Comparison of ENCODE assay signal across 8 mouse cellular contexts in the genomic region with DNA sequence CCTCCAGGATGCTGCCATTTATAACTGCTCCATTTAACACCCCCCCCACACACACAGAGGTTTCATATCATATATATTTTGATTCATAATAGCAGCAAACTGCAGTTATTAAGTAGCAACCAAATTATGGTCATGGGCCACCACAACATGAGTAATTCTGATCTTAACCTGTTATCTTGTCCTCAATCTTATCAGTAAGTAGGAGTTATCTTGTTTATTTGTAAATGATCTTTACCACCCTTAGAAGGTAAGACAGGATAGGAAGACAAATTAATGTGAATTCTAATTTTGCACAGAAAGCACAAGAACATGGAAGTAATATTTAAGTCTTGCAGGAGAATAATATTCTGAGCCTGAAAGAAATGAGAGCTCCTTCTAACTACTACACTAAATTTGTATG. TPM values are rescaled to one million over a fixed set of nuclear protein-coding genes. Genes with fewer than 3 reads are reported as not detected.
A peak's percentile ranks its signal among the peaks of the same experiment; 100 is the strongest.
DNase-seq lines count a peak whose midpoint lies in the region; ATAC-seq and TF ChIP-seq lines count a peak whose summit lies in the region.
"Had no signal": no experiment of that assay in that cellular context is flagged by ENCODE, and none has a peak within 500 bp of the region (broad histone marks: within the 10 kb centered on the region; RNA-seq: fewer than 3 reads in every experiment).

No protein-coding gene starts in this region.

- no peaks in the 10 kb centered on the region for H3K9me3 ChIP-seq in lung, postnatal 0 days (ENCODE audit: low read length)
- no peaks in the 10 kb centered on the region for H3K9me3 ChIP-seq in forebrain, postnatal 0 days (ENCODE audit: low read length)
- no peaks in the 10 kb centered on the region for H3K9me3 ChIP-seq in liver, embryonic 14.5 days (ENCODE audit: control insufficient read depth, low read length)
- no peaks in the 10 kb centered on the region for H3K9me3 ChIP-seq in stomach, postnatal 0 days (ENCODE audit: control insufficient read depth, low read length)

- no peak overlapping the region; the same call in 1 of the 2 replicates for H3K4me2 ChIP-seq in lung, postnatal 0 days (replicated peaks; ENCODE audit: low read depth, low read length)
- H3K4me2 ChIP-seq in forebrain, postnatal 0 days (ENCODE audit: low read depth), result peak overlapping the region; percentile 89; the same call in 1 of the 2 replicates
- H3K4me2 ChIP-seq in liver, embryonic 14.5 days (ENCODE audit: low read depth), result peak overlapping the region; percentile 71
- H3K4me2 ChIP-seq in stomach, postnatal 0 days (replicated peaks; ENCODE audit: low read depth), result peak overlapping the region; percentile 82

- H3K4me3 ChIP-seq in lung, postnatal 0 days (ENCODE audit: low read depth, low read length), result peak overlapping the region; percentile 94; the same call in 1 of the 2 replicates
- H3K4me3 ChIP-seq in forebrain, postnatal 0 days (ENCODE audit: low read depth, low read length), result peak overlapping the region; percentile 96; the same call in 1 of the 2 replicates
- peak overlapping the region; percentile 74 to 78; a peak in 3 of 4 replicates for H3K4me3 ChIP-seq in liver, embryonic 14.5 days (ENCODE audit: insufficient read depth in 1 of 2, low read depth in 2 of 2, low read length in 2 of 2)
- peak overlapping the region; percentile 89; the same call in 1 of the 2 replicates for H3K4me3 ChIP-seq in stomach, postnatal 0 days (ENCODE audit: low read depth, low read length)

- no peaks in the 10 kb centered on the region for H3K27me3 ChIP-seq in lung, postnatal 0 days (replicated peaks; ENCODE audit: insufficient read depth, low read length)
- no peaks in the 10 kb centered on the region for H3K27me3 ChIP-seq in forebrain, postnatal 0 days (ENCODE audit: insufficient read depth, low read length)
- H3K27me3 ChIP-seq in liver, embryonic 14.5 days (ENCODE audit: control insufficient read depth, insufficient read depth, low read length), result no peaks in the 10 kb centered on the region
- H3K27me3 ChIP-seq in stomach, postnatal 0 days (ENCODE audit: control insufficient read depth, insufficient read depth, low read length), result no peaks in the 10 kb centered on the region

- ATAC-seq in lung, postnatal 0 days, result no peak
- ATAC-seq in forebrain, postnatal 0 days, result no peak
- no peak for ATAC-seq in liver, embryonic 14.5 days (ENCODE audit: insufficient read depth)
- no peak for ATAC-seq in stomach, postnatal 0 days (ENCODE audit: low FRiP score, low TSS enrichment)

- DNase-seq in lung, postnatal 0 days (ENCODE audit: low spot score), result no peak
- no peak for DNase-seq in lung, postnatal 4 days
- DNase-seq in forebrain, postnatal 0 days, result no peak
- no peak for DNase-seq in liver, embryonic 14.5 days (ENCODE audit: low read depth in 3 of 3, low spot score in 3 of 3)
- no peak for DNase-seq in stomach, postnatal 0 days (ENCODE audit: low spot score)
- no peak for DNase-seq in right cerebral cortex, adult 18-20 months
- no peak for DNase-seq in cerebellum, postnatal 36 days

- peaks cover 11% of the 10 kb centered on the region; the same call in 1 of the 2 replicates for H3K4me1 ChIP-seq in lung, postnatal 0 days (ENCODE audit: insufficient read depth, low read depth, low read length)
- peaks cover 8% of the 10 kb centered on the region; the same call in 1 of the 2 replicates for H3K4me1 ChIP-seq in forebrain, postnatal 0 days (ENCODE audit: insufficient read depth)
- H3K4me1 ChIP-seq in liver, embryonic 14.5 days (replicated peaks; ENCODE audit: control insufficient read depth in 2 of 2, insufficient read depth in 2 of 2, low read length in 1 of 2), result peaks cover 2 to 7% of the 10 kb centered on the region in 2 experiments; a peak in 2 of 4 replicates
- H3K4me1 ChIP-seq in stomach, postnatal 0 days (replicated peaks; ENCODE audit: control insufficient read depth, insufficient read depth), result peaks cover 4% of the 10 kb centered on the region; the same call in 1 of the 2 replicates

- TF ChIP-seq EP300 in lung, postnatal 0 days (IDR thresholded peaks at IDR 0.05), result no peak
- no peak for TF ChIP-seq EP300 in liver, embryonic 14.5 days (IDR thresholded peaks at IDR 0.05; ENCODE audit: low read depth)
- no peak for TF ChIP-seq EP300 in stomach, postnatal 0 days (optimal IDR thresholded peaks at IDR 0.05)

- H3K9ac ChIP-seq in lung, postnatal 0 days (replicated peaks; ENCODE audit: low read depth), result no peak overlapping the region
- H3K9ac ChIP-seq in forebrain, postnatal 0 days, result no peak overlapping the region
- H3K9ac ChIP-seq in liver, embryonic 14.5 days (replicated peaks), result peak overlapping the region; percentile 76
- H3K9ac ChIP-seq in stomach, postnatal 0 days (ENCODE audit: low read length), result no peak overlapping the region

- no peak overlapping the region for H3K27ac ChIP-seq in lung, postnatal 0 days (ENCODE audit: low read length)
- H3K27ac ChIP-seq in forebrain, postnatal 0 days (ENCODE audit: low read depth, low read length), result no peak overlapping the region
- no peak overlapping the region for H3K27ac ChIP-seq in liver, embryonic 14.5 days
- H3K27ac ChIP-seq in stomach, postnatal 0 days (replicated peaks), result no peak overlapping the region

- peaks cover 9% of the 10 kb centered on the region; the same call in 1 of the 2 replicates for H3K36me3 ChIP-seq in lung, postnatal 0 days (ENCODE audit: insufficient read depth, low read length)
- H3K36me3 ChIP-seq in forebrain, postnatal 0 days (ENCODE audit: insufficient read depth), result peaks cover 25% of the 10 kb centered on the region
- H3K36me3 ChIP-seq in liver, embryonic 14.5 days (replicated peaks; ENCODE audit: control insufficient read depth, insufficient read depth, low read depth), result peaks cover 36% of the 10 kb centered on the region
- peaks cover 1% of the 10 kb centered on the region; the same call in 1 of the 2 replicates for H3K36me3 ChIP-seq in stomach, postnatal 0 days (ENCODE audit: control insufficient read depth, insufficient read depth, low read length)

- TF ChIP-seq CTCF in lung, postnatal 0 days (IDR thresholded peaks at IDR 0.05), result no peak
- no peak for TF ChIP-seq CTCF in forebrain, postnatal 0 days (IDR thresholded peaks at IDR 0.05; ENCODE audit: low read depth)
- no peak for TF ChIP-seq CTCF in liver, embryonic 14.5 days (IDR thresholded peaks at IDR 0.05; ENCODE audit: low read depth)
- TF ChIP-seq CTCF in stomach, postnatal 0 days (IDR thresholded peaks at IDR 0.05; ENCODE audit: low read depth), result no peak

RNA-seq across cellular contexts. Expression of gene Palb2, which starts 1.0 kb away (rescaled TPM):
- polyA plus RNA-seq in lung, postnatal 0 days (2015; fragmentation: Nextera tagmentation; extraction: Ambion mirVana), result 2.6 and 2.9 TPM in 2 replicates
- 1.8 and 4.1 TPM in 2 replicates for total RNA-seq in forebrain, postnatal 0 days (2014; rRNA removed)
- 1.3 and 1.4 TPM in 2 replicates for polyA plus RNA-seq in forebrain, postnatal 0 days (2015; fragmentation: Nextera tagmentation; extraction: Ambion mirVana)
- 8.7 and 9.4 TPM in 2 replicates for polyA plus RNA-seq in liver, embryonic 14.5 days (2012; rRNA removed)
- polyA plus RNA-seq in liver, embryonic 14.5 days (2014; fragmentation: Nextera tagmentation; extraction: Ambion mirVana), result 10.7 and 13.9 TPM in 2 replicates
- polyA plus RNA-seq in stomach, postnatal 0 days (2015; fragmentation: Nextera tagmentation; extraction: Ambion mirVana), result 4.5 and 5.2 TPM in 2 replicates

RNA-seq across cellular contexts. Expression of gene Dctn5, which starts 1.0 kb away (rescaled TPM):
- polyA plus RNA-seq in lung, postnatal 0 days (2015; fragmentation: Nextera tagmentation; extraction: Ambion mirVana), result 72.9 and 79.2 TPM in 2 replicates
- 108 and 114 TPM in 2 replicates for total RNA-seq in forebrain, postnatal 0 days (2014; rRNA removed)
- 136 and 157 TPM in 2 replicates for polyA plus RNA-seq in forebrain, postnatal 0 days (2015; fragmentation: Nextera tagmentation; extraction: Ambion mirVana)
- polyA plus RNA-seq in liver, embryonic 14.5 days (2012; rRNA removed), result 29.6 and 32.6 TPM in 2 replicates
- polyA plus RNA-seq in liver, embryonic 14.5 days (2014; fragmentation: Nextera tagmentation; extraction: Ambion mirVana), result 38.5 and 39.0 TPM in 2 replicates
- polyA plus RNA-seq in stomach, postnatal 0 days (2015; fragmentation: Nextera tagmentation; extraction: Ambion mirVana), result 66.0 and 68.0 TPM in 2 replicates

RNA-seq across cellular contexts. Expression of gene Plk1, which starts 27.4 kb away (rescaled TPM):
- polyA plus RNA-seq in lung, postnatal 0 days (2015; fragmentation: Nextera tagmentation; extraction: Ambion mirVana), result 4.6 and 6.5 TPM in 2 replicates
- 4.0 and 7.3 TPM in 2 replicates for total RNA-seq in forebrain, postnatal 0 days (2014; rRNA removed)
- polyA plus RNA-seq in forebrain, postnatal 0 days (2015; fragmentation: Nextera tagmentation; extraction: Ambion mirVana), result 10.5 and 11.4 TPM in 2 replicates
- polyA plus RNA-seq in liver, embryonic 14.5 days (2012; rRNA removed), result 53.5 and 59.6 TPM in 2 replicates
- polyA plus RNA-seq in liver, embryonic 14.5 days (2014; fragmentation: Nextera tagmentation; extraction: Ambion mirVana), result 77.0 and 87.0 TPM in 2 replicates
- polyA plus RNA-seq in stomach, postnatal 0 days (2015; fragmentation: Nextera tagmentation; extraction: Ambion mirVana), result 20.5 and 26.9 TPM in 2 replicates

RNA-seq across cellular contexts. Expression of gene Ndufab1, which starts 30.1 kb away (rescaled TPM):
- polyA plus RNA-seq in lung, postnatal 0 days (2015; fragmentation: Nextera tagmentation; extraction: Ambion mirVana), result 344 and 362 TPM in 2 replicates
- 28.4 and 42.9 TPM in 2 replicates for total RNA-seq in forebrain, postnatal 0 days (2014; rRNA removed)
- polyA plus RNA-seq in forebrain, postnatal 0 days (2015; fragmentation: Nextera tagmentation; extraction: Ambion mirVana), result 655 and 742 TPM in 2 replicates
- polyA plus RNA-seq in liver, embryonic 14.5 days (2012; rRNA removed), result 32.6 and 58.5 TPM in 2 replicates
- polyA plus RNA-seq in liver, embryonic 14.5 days (2014; fragmentation: Nextera tagmentation; extraction: Ambion mirVana), result 419 and 440 TPM in 2 replicates
- 582 and 605 TPM in 2 replicates for polyA plus RNA-seq in stomach, postnatal 0 days (2015; fragmentation: Nextera tagmentation; extraction: Ambion mirVana)

RNA-seq across cellular contexts. Expression of gene Ern2, which starts 54.2 kb away (rescaled TPM):
- polyA plus RNA-seq in lung, postnatal 0 days (2015; fragmentation: Nextera tagmentation; extraction: Ambion mirVana), result 0.21 TPM in 2 replicates
- 1.8 and 3.0 TPM in 2 replicates for total RNA-seq in forebrain, postnatal 0 days (2014; rRNA removed)
- 0.60 and 0.96 TPM in 2 replicates for polyA plus RNA-seq in forebrain, postnatal 0 days (2015; fragmentation: Nextera tagmentation; extraction: Ambion mirVana)
- polyA plus RNA-seq in liver, embryonic 14.5 days (2012; rRNA removed), result 0.01 TPM in 1 of 2 replicates, not detected in the other
- not detected in 2 replicates for polyA plus RNA-seq in liver, embryonic 14.5 days (2014; fragmentation: Nextera tagmentation; extraction: Ambion mirVana)
- polyA plus RNA-seq in stomach, postnatal 0 days (2015; fragmentation: Nextera tagmentation; extraction: Ambion mirVana), result 33.5 and 37.3 TPM in 2 replicates
- total RNA-seq: neutrophil, adult 5-6 weeks had no signal
